Mouse (Mus musculus): ENCODE measurements around the gene Klhl25.
"Not testable (repeated sequence)": the region's sequence is repeated elsewhere in the genome, so short reads cannot be mapped to it uniquely, and the experiment has no call there.

Klhl25 gene

DNA sequence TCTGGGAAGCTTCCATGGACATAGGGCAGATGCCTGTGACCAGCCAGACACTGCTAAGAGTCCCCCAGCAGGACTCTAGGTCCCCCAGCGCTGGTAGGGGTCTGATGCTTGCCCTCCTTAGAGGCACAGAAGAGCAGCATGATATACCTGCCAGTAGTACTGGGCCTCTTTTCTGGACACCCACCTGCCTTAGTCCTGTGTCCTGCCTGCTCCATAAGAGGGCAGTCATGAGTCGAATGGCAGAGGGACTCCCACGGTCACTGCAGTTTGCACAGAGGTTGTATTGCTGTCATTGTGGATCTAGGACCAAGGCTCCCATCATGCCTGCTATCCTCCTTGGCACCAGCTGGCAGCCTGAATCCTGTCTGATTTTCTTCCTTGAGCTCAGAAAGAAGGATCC is 25.1 kb downstream of the Klhl25 start:
- DNase-seq (ENCODE audit: low spot score) = no peak

DNA sequence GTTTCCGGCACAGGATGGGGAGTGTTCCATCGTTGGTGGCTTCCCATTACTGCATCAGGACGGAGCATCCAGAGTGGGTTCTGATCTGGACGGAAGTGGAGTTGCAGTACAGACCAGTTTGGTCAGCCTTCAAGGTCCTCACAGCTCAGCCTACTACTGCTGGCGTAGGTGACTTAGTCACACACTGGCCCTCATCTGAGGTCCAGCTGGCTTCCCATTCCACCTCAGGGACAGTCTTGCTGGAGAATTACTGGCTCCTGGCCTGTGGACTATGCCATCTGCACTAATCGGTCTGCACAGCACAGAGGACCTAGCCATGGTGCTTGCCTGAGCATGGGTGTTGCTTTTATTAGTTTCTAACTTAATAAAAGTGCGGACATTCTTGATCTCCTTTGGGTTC is 25.6 kb downstream of the Klhl25 start:
- no peak for DNase-seq (ENCODE audit: low spot score)

GRCm38 (mm10) chr7:75879436-75879835 is 31.3 kb downstream of the Klhl25 start:
- not testable (repeated sequence) for DNase-seq (ENCODE audit: low spot score)

DNA sequence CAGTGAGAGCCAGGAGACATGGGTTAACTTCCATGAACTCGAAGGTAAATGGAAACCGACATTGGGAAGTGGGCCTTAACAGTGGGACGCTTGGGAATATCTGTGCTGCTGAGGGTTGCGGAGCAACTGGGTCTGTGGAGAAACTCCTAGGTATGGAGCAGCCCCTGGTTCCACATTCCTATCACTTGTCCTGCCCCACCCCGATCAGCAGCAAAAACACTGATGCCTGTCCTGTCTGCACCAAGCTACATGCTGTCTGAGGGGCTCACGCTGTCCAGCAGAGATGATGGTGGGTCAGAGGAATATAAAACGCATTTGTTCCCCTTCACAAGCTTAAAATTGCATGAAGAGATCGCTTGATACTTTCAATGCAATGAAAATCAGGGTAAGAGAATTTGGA is 32.1 kb downstream of the Klhl25 start:
- DNase-seq (ENCODE audit: low spot score) = no peak

- peak; percentile 81 for DNase-seq (ENCODE audit: low spot score)
These were observed 32.5 kb downstream of the Klhl25 start for GRCm38 (mm10) chr7:75880650-75881049.

DNA sequence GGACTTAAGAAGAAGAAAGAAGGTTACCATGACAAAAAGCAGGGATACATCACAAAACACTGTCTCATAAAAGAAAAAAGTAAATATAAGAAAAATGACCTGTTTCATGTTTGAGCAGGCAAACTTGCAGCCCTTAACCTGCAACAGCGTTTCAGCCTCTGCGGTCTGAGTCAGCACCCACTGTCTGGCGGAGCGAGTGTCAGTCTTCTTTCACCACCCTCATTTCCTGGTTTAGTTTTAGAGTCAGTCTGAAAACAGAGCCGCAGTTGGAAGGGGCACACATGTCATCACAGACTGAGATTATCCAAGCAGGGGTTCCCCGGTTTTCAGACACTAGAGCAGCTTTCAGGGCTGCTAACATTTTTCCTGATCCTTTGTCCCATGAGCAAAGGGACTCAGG is 33.3 kb downstream of the Klhl25 start:
- DNase-seq (ENCODE audit: low spot score) = no peak

- no peak for DNase-seq (ENCODE audit: low spot score)
These were observed 33.7 kb downstream of the Klhl25 start for GRCm38 (mm10) chr7:75881791-75882190.

DNA sequence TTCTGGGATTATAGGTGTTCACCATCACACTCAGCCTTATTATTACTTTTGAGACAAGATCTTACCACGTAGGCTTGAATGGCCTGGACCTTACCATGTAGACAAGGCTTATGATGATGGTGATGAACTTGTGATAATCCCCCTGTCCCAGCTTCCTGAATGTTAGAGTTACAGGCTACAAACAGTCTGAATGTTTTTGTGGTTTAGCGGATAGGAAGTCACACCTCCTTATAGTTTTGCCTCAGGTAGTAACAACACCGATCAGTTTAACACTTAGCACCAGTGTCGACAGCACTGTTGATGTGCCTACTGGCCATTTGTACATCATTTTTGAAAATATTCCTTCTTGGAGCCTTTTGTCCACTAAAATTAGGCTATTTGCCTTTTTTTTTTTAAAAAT is 43.4 kb downstream of the Klhl25 start:
- DNase-seq (ENCODE audit: low spot score) = no peak

DNA sequence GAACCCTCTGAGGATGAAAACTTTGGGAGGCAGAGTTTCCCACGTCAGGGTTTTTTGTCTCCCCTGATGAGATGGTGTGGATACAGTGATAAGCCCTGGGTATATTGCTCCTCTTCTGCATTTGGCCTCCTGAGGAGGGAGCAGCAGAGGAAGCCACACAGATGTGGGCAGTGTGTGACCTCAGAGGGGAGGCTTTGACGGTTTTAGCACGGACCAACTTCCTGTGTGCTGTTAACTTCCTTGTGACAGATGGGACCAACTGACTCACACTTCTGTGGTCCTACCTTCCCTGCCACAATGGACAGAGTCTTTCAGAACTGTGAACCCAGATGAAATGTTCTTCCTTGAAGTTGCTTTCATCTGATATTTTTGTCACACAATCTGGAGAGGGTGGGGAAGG is 44.6 kb downstream of the Klhl25 start:
- no peak for DNase-seq (ENCODE audit: low spot score)

- DNase-seq (ENCODE audit: low spot score) = no peak
These were observed 45.6 kb downstream of the Klhl25 start for GRCm38 (mm10) chr7:75893709-75894108.

DNA sequence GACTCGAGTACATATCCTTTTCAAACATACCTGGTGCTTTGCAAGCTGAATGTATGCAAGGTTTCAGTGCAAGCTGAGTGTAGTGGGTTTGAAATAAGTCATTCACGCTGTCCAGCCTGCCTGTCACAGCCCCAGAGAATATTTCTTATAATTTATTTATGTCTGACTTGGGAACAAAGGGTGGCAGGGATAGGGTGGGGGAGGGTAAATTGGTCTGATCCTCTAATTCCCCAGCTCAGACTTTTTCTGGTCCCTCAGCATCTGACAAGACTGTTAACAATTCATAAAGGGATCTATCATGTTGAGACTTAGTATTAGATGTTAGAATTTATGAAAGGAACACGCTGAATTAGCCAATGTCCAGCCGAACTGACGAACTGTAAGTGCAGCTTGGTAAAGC is 48.9 kb downstream of the Klhl25 start:
- no peak for DNase-seq (ENCODE audit: low spot score)

DNA sequence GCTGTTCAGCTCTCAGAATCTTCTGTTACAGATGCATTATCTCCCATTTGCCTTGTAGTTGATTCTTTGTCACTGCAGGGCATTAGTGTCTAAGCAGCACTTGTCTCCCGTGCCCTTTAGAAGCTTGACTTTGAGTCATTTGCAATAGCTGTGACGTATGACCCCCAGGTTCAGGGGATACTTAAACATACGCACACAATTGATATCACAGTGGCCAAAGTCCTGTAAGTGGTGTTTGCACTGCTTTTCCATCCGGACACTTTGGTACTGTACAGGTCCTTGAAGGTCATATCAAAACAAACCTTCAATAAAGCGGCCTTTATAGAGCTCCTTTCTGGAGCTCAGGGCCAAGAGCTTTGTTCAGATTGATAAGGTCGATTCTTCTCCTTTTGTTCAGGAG is 51.0 kb downstream of the Klhl25 start:
- DNase-seq (ENCODE audit: low spot score) = no peak

DNA sequence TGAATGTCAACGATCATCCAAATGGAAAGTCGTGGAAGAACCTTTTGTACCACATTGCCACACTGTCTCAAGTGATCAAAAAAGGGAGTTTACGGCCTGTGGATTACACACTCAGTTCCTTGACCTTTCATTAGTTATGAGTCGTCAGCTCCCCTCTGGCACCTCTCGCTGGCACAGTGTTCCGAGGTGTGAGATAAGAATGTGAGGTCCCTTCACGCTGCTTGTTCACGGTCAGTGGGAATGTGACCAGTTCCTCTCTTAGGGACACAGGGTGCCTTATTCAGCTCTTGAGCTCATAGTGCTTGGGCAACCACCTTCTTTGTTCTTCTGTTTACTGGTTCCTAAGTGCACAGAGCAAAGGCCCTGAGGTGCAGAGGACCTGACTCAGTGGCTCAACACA is 51.4 kb downstream of the Klhl25 start:
- DNase-seq (ENCODE audit: low spot score) = no peak

DNA sequence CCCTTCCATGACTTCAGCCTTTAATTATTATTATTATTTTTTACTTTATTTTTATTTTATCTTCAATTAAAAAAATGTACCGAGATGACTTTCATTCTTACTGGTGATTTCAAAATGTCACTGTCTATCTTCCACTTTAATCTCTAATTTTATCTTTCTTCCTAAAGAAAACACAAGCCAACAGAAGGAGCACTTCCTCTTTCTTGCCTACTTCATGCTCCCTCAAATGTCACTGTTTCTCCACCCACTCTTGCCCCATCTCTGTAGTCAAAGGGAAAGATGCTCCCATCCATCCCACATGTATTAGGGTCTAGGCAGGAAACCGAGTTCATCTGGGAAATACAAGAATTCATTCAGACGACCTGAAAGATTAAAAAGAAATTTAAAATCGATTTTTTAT is 51.8 kb downstream of the Klhl25 start:
- no peak for DNase-seq (ENCODE audit: low spot score)

DNA sequence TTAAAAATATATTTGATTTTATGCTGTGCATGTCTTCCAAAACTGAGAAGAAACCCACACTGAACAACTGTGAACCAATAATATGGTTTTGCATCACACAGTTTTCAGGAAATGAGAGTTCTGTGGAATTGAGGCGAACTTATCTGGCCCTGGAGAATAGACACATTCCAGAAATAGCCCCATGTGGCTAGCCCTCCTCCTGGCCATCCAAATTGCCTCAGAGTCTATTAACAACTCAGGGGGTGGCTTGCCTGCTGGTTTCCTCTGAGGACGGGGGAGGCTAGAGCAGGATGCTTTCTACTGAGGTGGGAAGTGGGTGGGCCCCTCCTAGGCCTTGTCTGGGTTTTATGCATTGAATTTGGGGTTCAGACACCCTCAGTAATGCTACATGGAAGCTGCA is 57.0 kb downstream of the Klhl25 start:
- DNase-seq (ENCODE audit: low spot score) = no peak

DNA sequence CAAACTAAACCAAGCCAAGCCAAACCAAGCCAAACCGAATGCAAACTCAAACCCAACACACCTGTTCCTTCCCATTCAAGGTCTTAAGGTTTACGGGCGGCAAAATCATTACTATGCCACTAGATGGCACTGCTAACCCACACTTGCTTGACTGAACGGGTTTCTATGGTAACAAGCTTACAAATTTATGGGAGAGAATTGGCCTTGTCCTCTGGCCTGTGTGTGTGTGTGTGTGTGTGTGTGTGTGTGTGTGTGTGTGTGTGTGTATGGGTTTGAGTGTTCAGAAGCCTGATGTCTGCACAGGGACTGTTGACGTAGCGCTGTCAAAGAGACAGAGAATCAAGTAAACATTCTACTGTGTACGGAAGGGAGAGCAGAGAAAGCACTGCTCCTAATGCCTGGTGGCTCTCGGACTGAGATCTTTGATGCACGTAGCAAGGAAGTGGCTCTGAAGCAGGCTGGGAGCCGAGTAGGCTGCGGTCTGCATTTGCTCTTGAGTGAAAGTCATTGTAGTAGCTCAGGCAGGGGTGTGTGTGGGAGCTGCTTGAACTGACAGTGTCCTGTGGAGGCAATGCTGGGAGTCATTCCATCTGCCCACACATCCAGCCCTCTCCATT is 62.0 kb downstream of the Klhl25 start:
- no peak for DNase-seq (ENCODE audit: low spot score)

- DNase-seq (ENCODE audit: low spot score) = no peak
These were observed 62.5 kb downstream of the Klhl25 start for GRCm38 (mm10) chr7:75910652-75911035.

GRCm38 (mm10) chr7:75913952-75914351 is 65.8 kb downstream of the Klhl25 start:
- DNase-seq (ENCODE audit: low spot score) = peak; percentile 58

DNA sequence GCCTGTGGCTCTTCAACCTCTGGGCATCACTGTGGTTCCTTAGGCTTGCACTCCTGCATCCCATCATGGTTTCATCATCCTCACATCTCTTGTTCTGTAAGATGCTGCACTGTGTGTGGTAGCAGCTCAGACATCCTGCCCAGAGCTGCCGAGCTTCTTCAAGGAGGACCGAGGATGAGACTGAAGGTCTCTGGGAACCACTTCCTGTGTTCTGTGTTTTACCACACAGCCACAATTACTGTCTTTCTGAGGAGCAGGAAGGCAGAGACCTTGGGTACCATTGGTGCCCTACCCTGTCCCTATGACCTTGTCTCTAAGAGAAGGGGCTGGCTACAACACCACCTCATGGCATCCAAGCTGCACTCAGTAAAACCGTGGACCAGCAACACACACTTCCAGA is 67.4 kb downstream of the Klhl25 start:
- not testable (repeated sequence) for DNase-seq (ENCODE audit: low spot score)

DNA sequence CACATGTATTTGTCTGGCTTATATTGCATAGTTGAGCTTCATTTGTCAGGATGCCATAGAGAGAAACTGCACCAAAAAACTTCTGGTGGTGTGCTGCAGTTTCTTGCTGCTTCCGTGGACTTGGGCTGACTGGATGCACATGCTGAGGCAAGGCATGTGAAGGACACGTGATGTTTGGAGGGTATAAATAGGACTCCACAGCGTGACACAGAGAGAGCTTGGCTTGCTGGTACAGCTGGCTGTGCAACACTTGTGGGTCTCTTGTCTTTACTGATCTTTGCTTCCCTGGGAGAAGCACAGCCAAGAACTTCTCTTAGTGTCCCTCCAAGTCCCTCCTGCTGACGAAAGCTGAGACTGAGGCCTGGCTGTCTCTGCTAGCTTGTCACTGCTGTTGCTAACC is 69.6 kb downstream of the Klhl25 start:
- no peak for DNase-seq (ENCODE audit: low spot score)

- DNase-seq (ENCODE audit: low spot score) = not testable (repeated sequence)
These were observed 71.6 kb downstream of the Klhl25 start for GRCm38 (mm10) chr7:75919745-75920144.
